Mouse (Mus musculus) stomach, postnatal 0 days (tissue): ENCODE results near the gene Tyms. TPM values are rescaled to one million over a fixed set of nuclear protein-coding genes. Genes with fewer than 3 reads are reported as not detected.

Experiments
- ATAC-seq: fragments of 200-750 bp; cut with Nextera tagmentation; 2 replicates; pipeline ENCODE4 v1.8.0; 2017; ENCODE audit not compliant: low FRiP score, low TSS enrichment
- DNase-seq: peaks from one replicate; pipeline ENCODE4 v3.0.0-alpha.2; 2016; ENCODE audit warnings: low spot score
- H3K27ac ChIP-seq: fragments of 300-500 bp; sonication (generic); replicated peaks from 2 replicates; pipeline ENCODE4 v1.5.1; 2014; ENCODE audit warnings: mild to moderate bottlenecking, control low read depth
- H3K27me3 ChIP-seq: fragments of 300-500 bp; sonication (generic); 2 replicates; pipeline ENCODE4 v1.6.1; 2014; ENCODE audit warnings: low read length; ENCODE audit not compliant: control insufficient read depth, insufficient read depth
- H3K36me3 ChIP-seq: fragments of 300-500 bp; sonication (generic); 2 replicates; pipeline ENCODE4 v1.6.1; 2014; ENCODE audit warnings: low read length, mixed read lengths; ENCODE audit not compliant: control insufficient read depth, insufficient read depth
- H3K4me1 ChIP-seq: fragments of 300-500 bp; sonication (generic); replicated peaks from 2 replicates; pipeline ENCODE4 v1.6.1; 2014; ENCODE audit warnings: antibody characterized with exemption; ENCODE audit not compliant: control insufficient read depth, insufficient read depth
- H3K4me2 ChIP-seq: fragments of 300-500 bp; sonication (generic); replicated peaks from 2 replicates; pipeline ENCODE4 v1.6.1; 2014; ENCODE audit warnings: low read depth, mild to moderate bottlenecking, control low read depth, moderate library complexity
- H3K4me3 ChIP-seq: fragments of 300-500 bp; sonication (generic); 2 replicates; pipeline ENCODE4 v1.5.1; 2014; ENCODE audit warnings: low read depth, low read length, control low read depth
- H3K9ac ChIP-seq: fragments of 300-500 bp; sonication (generic); 2 replicates; pipeline ENCODE4 v1.6.1; 2014; ENCODE audit warnings: mild to moderate bottlenecking, low read length, control low read depth, mixed read lengths
- H3K9me3 ChIP-seq: fragments of 300-500 bp; sonication (generic); 2 replicates; pipeline ENCODE4 v1.6.1; 2016; ENCODE audit warnings: low read length; ENCODE audit not compliant: control insufficient read depth
- CTCF ChIP-seq: IDR thresholded peaks from 2 replicates; pipeline ENCODE4 v1.5.1; 2016; ENCODE audit warnings: antibody characterized with exemption, low read depth, mild to moderate bottlenecking, moderate library complexity
- EP300 ChIP-seq: optimal IDR thresholded peaks from 2 replicates; pipeline ENCODE3; 2016; ENCODE audit warnings: antibody characterized with exemption
- WGBS: fragments of 180-500 bp; shearing (Covaris S2); extraction: QIAGEN DNeasy Blood & Tissue Kit; methylation state at CpG from one replicate; pipeline ENCODE4 v1.1.7; 2014; 5-methylcytosine and 5-hydroxymethylcytosine counted together
- polyA plus RNA-seq: library from polyadenylated mRNA; unstranded; fragments of >200 nt; fragmentation: Nextera tagmentation; extraction: Ambion mirVana; gene quantifications from 2 replicates; pipeline ENCODE4 v1.2.1, GENCODE M21; 2015

Tyms gene
- polyA plus RNA-seq, 1 experiment from 2014 or later = 84.8 TPM

GRCm38 (mm10) chr5:30110371-30111060, 37.1 kb upstream of the Tyms start:
- Histone ChIP-seq H3K27ac (no peak overlapping the region), H3K9me3 (no peaks in the 10 kb centered on the region), H3K27me3 (peaks cover 9% of the 10 kb centered on the region), H3K4me2 (peak overlapping the region; percentile 34), H3K4me1 (no peaks in the 10 kb centered on the region), H3K4me3 (no peak overlapping the region; the same call in 1 of the 2 replicates), H3K36me3 (no peaks in the 10 kb centered on the region), H3K9ac (no peak overlapping the region)
- DNase-seq (no peak), ATAC-seq (no peak)
- WGBS = 30% methylated on average over 21 of the region's 22 CpGs
- no peak for TF ChIP-seq CTCF
- TF ChIP-seq EP300 = no peak

DNA sequence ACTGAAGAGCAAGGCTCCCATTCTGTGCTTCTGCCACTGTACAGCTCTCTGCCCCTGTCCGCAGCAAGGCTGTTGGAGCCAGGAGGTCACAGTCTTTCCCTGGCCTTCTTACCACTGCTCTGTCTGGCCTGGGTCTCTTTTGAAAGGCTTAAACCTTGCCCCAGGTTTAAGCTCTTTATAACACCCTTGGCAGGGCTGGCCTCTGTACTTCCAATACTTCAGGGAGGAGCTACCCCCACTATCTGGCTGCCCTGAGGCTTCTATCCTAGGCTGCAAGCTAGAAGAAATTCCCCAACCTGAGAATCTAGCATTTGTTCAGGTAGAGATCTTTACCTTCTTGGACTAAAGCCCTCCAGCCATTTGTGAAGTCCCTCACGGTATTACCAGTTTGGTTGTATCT, 36.5 kb upstream of the Tyms start:
- DNase-seq = no peak
- Histone ChIP-seq H3K36me3 (no peaks in the 10 kb centered on the region), H3K4me2 (no peak overlapping the region), H3K9me3 (no peaks in the 10 kb centered on the region), H3K27ac (no peak overlapping the region), H3K9ac (no peak overlapping the region), H3K27me3 (peaks cover 11% of the 10 kb centered on the region), H3K4me1 (peaks cover 3% of the 10 kb centered on the region), H3K4me3 (no peak overlapping the region)
- no peak for ATAC-seq
- TF ChIP-seq EP300 = no peak
- TF ChIP-seq CTCF = no peak
- 83% methylated on average over 2 of the region's 2 CpGs for WGBS

GRCm38 (mm10) chr5:30108233-30108632, 34.8 kb upstream of the Tyms start:
- Histone ChIP-seq H3K4me2 (no peak overlapping the region), H3K9ac (no peak overlapping the region), H3K36me3 (no peaks in the 10 kb centered on the region), H3K9me3 (no peaks in the 10 kb centered on the region), H3K27me3 (peaks cover 8% of the 10 kb centered on the region; the same call in 1 of the 2 replicates), H3K27ac (no peak overlapping the region), H3K4me3 (no peak overlapping the region), H3K4me1 (peaks cover 5% of the 10 kb centered on the region)
- WGBS = 89% methylated on average over 6 of the region's 6 CpGs
- DNase-seq (no peak), ATAC-seq (no peak)
- TF ChIP-seq CTCF (no peak), EP300 (no peak)

DNA sequence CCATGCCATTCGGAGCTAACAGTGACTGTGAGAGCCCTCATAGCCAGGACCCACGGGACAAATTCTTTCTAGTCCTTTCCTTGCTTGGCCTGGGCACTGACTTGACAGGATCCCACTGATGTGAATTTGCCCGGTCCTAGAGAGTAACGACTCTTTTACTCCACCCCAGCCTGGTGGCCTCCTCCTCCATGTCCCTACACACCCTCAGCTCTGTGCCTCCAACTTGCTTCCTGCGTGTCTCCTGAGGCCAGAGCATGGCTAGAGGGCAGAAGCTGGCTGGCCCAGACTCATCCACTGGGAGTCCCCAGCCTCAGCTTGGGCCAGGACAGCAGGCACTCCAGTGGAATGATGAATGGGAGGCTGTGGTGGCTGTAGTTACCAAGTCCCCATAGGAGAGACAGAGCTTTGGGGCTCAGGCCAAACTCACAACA, 34.2 kb upstream of the Tyms start:
- ATAC-seq (no peak), DNase-seq (no peak)
- 33% methylated on average over 5 of the region's 5 CpGs for WGBS

GRCm38 (mm10) chr5:30107186-30107585, 33.8 kb upstream of the Tyms start:
- Histone ChIP-seq H3K36me3 (no peaks in the 10 kb centered on the region), H3K9ac (no peak overlapping the region), H3K27ac (no peak overlapping the region), H3K4me2 (no peak overlapping the region), H3K4me3 (no peak overlapping the region), H3K9me3 (no peaks in the 10 kb centered on the region), H3K27me3 (peaks cover 8% of the 10 kb centered on the region; the same call in 1 of the 2 replicates), H3K4me1 (peaks cover 5% of the 10 kb centered on the region)
- TF ChIP-seq CTCF = no peak
- no peak for TF ChIP-seq EP300
- DNase-seq = no peak
- ATAC-seq = no peak
- 24% methylated on average over 7 of the region's 7 CpGs for WGBS

More for the DNA sequence above, 34.2 kb upstream of the Tyms start:
- Histone ChIP-seq H3K27ac (no peak overlapping the region), H3K4me2 (no peak overlapping the region), H3K9ac (no peak overlapping the region), H3K4me1 (peaks cover 5% of the 10 kb centered on the region), H3K36me3 (no peaks in the 10 kb centered on the region), H3K4me3 (no peak overlapping the region), H3K9me3 (no peaks in the 10 kb centered on the region), H3K27me3 (peaks cover 8% of the 10 kb centered on the region; the same call in 1 of the 2 replicates)
- TF ChIP-seq EP300 = no peak
- TF ChIP-seq CTCF = no peak

- ATAC-seq (no peak), DNase-seq (no peak)
- Histone ChIP-seq H3K4me2 (no peak overlapping the region), H3K4me1 (peaks cover 5% of the 10 kb centered on the region), H3K9ac (no peak overlapping the region), H3K36me3 (no peaks in the 10 kb centered on the region), H3K4me3 (no peak overlapping the region), H3K9me3 (no peaks in the 10 kb centered on the region), H3K27me3 (peaks cover 8% of the 10 kb centered on the region; the same call in 1 of the 2 replicates), H3K27ac (no peak overlapping the region)
- 37% methylated on average over 2 of the region's 2 CpGs for WGBS
- no peak for TF ChIP-seq EP300
- no peak for TF ChIP-seq CTCF
Measured at GRCm38 (mm10) chr5:30106756-30107155, 33.3 kb upstream of the Tyms start.
